Mouse (Mus musculus) urinary bladder, adult 18-20 months (tissue): ENCODE data around the gene Dennd4b.
"Not testable (repeated sequence)": the region's sequence is repeated elsewhere in the genome, so short reads cannot be mapped to it uniquely, and the experiment has no call there.

ENCODE experiments used
- DNase-seq, 2 experiments: peaks; one replicate each; pipeline ENCODE4 v3.0.0; 2022; ENCODE audit warnings: low spot score in 2 of 2, mixed read lengths in 2 of 2

The Dennd4b gene

GRCm38 (mm10) chr3:90278211-90278610, 13.2 kb downstream of the Dennd4b start:
- no peak for DNase-seq

GRCm38 (mm10) chr3:90279216-90279615, 14.2 kb downstream of the Dennd4b start:
- DNase-seq, result no peak

- DNase-seq, result no peak
Observed at GRCm38 (mm10) chr3:90279743-90280142, 14.8 kb downstream of the Dennd4b start.

GRCm38 (mm10) chr3:90280708-90281107, 15.7 kb downstream of the Dennd4b start:
- no peak for DNase-seq

- DNase-seq, result no peak
Observed at GRCm38 (mm10) chr3:90284150-90284549, 19.2 kb downstream of the Dennd4b start.

- not testable (repeated sequence) for DNase-seq
Observed at GRCm38 (mm10) chr3:90289403-90289802, 24.4 kb downstream of the Dennd4b start.

- no peak for DNase-seq
Observed at GRCm38 (mm10) chr3:90290602-90291001, 25.6 kb downstream of the Dennd4b start.

GRCm38 (mm10) chr3:90291982-90292344, 27.0 kb downstream of the Dennd4b start:
- DNase-seq, result no peak

- peak; percentile 90 to 97 for DNase-seq
Observed at GRCm38 (mm10) chr3:90292345-90293275, 27.6 kb downstream of the Dennd4b start, which contains the start of gene Gatad2b. Gene Gatad2b, plus strand, starts transcription at chr3:90293178.

GRCm38 (mm10) chr3:90293352-90294063, 28.5 kb downstream of the Dennd4b start:
- DNase-seq, result peak in 1 of 2 experiments; percentile 42

- no peak for DNase-seq
Observed at GRCm38 (mm10) chr3:90294064-90294440, 29.1 kb downstream of the Dennd4b start.

GRCm38 (mm10) chr3:90294651-90295050, 29.7 kb downstream of the Dennd4b start:
- no peak for DNase-seq

GRCm38 (mm10) chr3:90305801-90306200, 40.8 kb downstream of the Dennd4b start:
- DNase-seq, result peak in 1 of 2 experiments; percentile 29

GRCm38 (mm10) chr3:90309589-90309988, 44.6 kb downstream of the Dennd4b start:
- DNase-seq, result no peak

- no peak for DNase-seq
Observed at GRCm38 (mm10) chr3:90313367-90313766, 48.4 kb downstream of the Dennd4b start.

- no peak for DNase-seq
Observed at GRCm38 (mm10) chr3:90314241-90314640, 49.3 kb downstream of the Dennd4b start.

- DNase-seq, result no peak
Observed at GRCm38 (mm10) chr3:90322289-90322688, 57.3 kb downstream of the Dennd4b start.

- peak; percentile 11 to 13 for DNase-seq
Observed at GRCm38 (mm10) chr3:90323119-90323518, 58.1 kb downstream of the Dennd4b start.
